Mouse (Mus musculus) layer of hippocampus, adult 8-10 months (tissue): Measurements from ENCODE around the gene Mcrip2. TPM values are rescaled to one million over a fixed set of nuclear protein-coding genes. Genes with fewer than 3 reads are reported as not detected.
A peak's percentile ranks its signal among the peaks of the same experiment; 100 is the strongest.

Experiments
- DNase-seq, 2 experiments: peaks; one replicate each; pipeline ENCODE4 v3.0.0; 2022; ENCODE audit warnings: low spot score in 2 of 2
- total RNA-seq, 4 experiments: library from RNA; stranded (reverse); gene quantifications; 2 replicates each; pipeline ENCODE4 v1.2.4; 2022

The Mcrip2 gene
- total RNA-seq, 4 experiments from 2014 or later, result 16.9 to 26.9 (median 21.5) TPM

- DNase-seq, result no peak
Measured at GRCm38 (mm10) chr17:25835301-25835700, 33.3 kb downstream of the Mcrip2 start.

DNA sequence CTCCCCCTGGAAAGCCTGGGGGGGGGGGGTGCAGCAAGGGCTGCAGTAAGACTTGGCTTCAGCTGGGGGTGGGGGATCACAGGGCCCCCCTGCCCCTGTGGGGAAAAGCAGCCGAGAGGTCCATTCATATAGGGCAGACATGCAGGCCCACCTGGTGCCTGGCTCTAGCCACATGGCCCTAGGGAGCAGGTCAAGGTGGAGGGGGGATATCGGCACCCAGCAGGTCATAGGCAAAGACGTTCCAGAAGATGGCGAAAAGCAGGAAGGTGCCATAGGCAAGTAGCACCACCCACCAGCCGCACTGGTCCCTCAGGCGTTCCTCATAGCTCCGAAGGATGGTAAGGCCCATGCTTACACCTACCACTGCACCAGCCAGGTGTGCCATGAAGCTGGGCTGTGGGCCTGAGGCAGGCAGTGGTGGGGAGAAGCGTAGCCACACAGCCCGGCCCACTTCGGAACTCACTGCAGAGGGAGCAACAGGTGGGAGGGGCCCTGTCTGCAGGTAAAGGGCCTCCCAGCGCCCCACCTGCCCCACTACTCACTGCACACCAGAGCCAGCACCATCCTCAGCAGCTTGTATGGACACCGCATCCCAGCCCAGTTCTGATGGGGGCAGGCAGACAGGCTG, 33.9 kb downstream of the Mcrip2 start:
- DNase-seq, result no peak

- no peak for DNase-seq
Measured at GRCm38 (mm10) chr17:25833961-25834594, 34.5 kb downstream of the Mcrip2 start.

- peak; percentile 85 to 87 for DNase-seq
Measured at GRCm38 (mm10) chr17:25833291-25833663, 35.3 kb downstream of the Mcrip2 start, which contains the start of gene Stub1. TSS of gene Stub1 (minus strand) at chr17:25833404.

- DNase-seq, result peak; percentile 98 to 99
Measured at GRCm38 (mm10) chr17:25832436-25833290, 35.9 kb downstream of the Mcrip2 start.

GRCm38 (mm10) chr17:25831451-25832281, 36.9 kb downstream of the Mcrip2 start:
- DNase-seq, result no peak

GRCm38 (mm10) chr17:25830806-25831431, 37.6 kb downstream of the Mcrip2 start:
- DNase-seq, result no peak

GRCm38 (mm10) chr17:25830200-25830753, 38.3 kb downstream of the Mcrip2 start:
- DNase-seq, result no peak

DNA sequence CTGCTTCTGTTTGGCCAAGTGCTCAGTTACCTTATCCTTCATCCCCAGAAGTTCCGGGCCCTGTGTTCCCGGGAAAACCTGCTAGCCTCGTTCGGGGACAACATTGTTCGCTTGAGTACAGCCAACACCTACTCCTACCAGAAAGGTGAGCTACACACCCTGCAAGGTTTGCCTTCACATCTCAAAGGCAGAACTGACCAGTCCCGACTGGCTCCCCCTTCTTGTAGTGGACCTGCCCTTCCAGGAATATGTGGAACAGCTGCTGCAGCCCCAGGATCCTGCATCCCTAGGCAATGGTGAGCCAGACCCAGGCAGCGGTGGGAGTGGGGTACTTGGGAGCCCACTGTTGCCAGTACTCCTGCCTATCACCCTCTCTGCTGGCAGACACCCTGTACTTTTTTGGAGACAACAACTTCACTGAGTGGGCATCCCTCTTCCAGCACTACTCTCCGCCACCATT, 39.0 kb downstream of the Mcrip2 start:
- DNase-seq, result no peak

DNA sequence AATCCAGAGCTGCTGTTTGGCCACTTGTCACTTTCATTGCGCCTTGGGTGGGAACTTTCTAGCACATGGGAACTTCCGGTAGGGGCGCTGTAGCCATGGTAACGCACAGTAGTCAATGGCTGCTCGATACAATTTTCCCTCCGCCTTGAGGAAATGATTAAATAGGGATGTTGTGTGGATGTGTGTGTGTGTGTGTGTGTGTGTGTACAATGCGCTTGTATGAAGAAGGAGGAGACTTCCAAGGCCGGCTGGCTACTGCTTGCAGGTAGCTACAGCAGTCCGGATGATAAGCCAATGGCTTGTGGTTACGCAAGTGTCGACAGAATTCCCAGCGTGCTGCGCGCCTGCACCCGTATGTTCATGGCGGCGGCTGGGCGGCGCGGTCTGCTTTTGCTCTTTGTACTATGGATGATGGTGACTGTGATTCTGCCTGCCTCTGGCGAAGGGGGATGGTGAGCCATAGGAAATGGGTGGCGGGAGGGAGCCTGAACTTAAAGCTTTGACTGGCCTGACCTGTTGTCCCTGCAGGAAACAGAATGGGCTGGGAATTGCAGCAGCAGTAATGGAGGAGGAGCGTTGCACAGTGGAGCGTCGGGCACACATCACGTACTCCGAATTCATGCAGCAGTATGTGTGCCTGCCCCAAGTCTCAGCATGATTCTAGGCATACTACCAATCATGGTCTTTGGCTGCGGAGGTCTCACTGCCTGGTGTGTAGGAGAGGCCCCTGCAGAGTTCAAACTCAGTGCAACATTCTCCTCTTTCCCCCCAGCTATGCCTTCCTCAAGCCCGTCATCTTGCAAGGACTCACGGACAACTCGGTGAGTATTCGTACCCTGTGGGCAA, 39.6 kb downstream of the Mcrip2 start, which contains the start of gene Jmjd8:
Jmjd8 (plus strand) TSS at position 156 of the 846 bp plus-strand sequence.
- DNase-seq, result peak; percentile 78 to 87

- no peak for DNase-seq
Measured at GRCm38 (mm10) chr17:25828223-25828594, 40.4 kb downstream of the Mcrip2 start.

- no peak for DNase-seq
Measured at GRCm38 (mm10) chr17:25827546-25828222, 40.9 kb downstream of the Mcrip2 start.

DNA sequence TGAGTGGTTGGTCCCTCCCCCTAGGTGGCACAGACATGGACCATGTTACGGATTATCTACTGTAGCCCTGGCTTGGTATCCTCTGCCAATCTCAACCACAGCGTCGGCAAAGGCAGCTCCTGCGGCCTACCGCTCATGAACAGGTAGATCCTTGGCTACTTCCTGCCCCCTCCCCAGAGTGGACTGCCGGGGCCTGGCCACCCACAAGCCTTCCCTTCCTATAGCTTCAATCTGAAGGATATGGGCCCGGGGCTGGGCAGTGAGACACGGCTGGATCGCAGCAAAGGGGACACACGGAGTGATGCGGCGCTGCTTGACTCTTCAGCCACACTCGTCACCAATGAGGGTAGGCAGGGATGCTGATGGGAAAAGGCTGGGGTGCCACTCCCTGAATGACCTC, 41.6 kb downstream of the Mcrip2 start:
- no peak for DNase-seq

DNA sequence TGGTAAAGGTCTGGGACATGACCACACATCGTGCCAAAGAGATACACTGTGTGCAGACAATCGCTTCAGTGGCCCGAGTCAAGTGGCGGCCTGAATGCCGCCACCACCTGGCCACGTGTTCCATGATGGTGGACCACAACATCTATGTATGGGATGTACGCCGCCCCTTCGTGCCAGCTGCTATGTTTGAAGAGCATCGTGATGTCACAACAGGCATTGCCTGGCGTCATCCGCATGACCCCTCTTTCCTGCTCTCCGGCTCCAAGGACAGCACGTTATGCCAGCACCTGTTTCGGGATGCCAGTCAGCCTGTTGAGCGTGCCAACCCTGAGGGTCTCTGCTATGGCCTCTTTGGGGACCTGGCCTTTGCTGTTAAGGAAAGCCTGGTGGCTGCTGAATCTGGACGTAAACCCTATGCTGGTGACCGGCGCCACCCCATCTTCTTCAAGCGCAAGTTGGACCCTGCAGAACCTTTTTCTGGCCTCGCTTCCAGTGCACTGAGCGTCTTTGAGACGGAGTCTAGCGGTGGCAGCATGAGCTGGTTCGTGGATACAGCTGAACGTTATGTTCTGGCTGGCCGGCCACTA, 42.5 kb downstream of the Mcrip2 start:
- no peak for DNase-seq

DNA sequence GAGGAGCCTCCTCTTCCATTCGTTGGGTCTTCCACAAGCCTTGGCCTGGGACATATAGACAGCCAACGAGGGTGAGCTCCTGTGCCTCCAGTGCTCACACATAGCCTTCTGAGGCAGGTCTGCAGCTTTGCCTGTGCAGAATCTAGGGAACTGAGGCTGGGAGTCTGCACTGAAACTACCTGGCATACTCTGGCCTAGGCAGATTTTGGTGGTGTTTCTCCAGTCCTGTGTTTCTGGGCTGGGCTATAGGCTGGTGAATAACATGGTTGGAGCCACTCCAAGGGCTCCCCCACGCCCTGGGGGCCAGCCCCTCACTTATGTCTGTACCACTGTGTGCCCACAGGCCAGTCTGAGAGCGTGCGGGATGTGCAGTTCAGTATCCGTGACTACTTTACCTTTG, 43.3 kb downstream of the Mcrip2 start:
- DNase-seq, result no peak

DNA sequence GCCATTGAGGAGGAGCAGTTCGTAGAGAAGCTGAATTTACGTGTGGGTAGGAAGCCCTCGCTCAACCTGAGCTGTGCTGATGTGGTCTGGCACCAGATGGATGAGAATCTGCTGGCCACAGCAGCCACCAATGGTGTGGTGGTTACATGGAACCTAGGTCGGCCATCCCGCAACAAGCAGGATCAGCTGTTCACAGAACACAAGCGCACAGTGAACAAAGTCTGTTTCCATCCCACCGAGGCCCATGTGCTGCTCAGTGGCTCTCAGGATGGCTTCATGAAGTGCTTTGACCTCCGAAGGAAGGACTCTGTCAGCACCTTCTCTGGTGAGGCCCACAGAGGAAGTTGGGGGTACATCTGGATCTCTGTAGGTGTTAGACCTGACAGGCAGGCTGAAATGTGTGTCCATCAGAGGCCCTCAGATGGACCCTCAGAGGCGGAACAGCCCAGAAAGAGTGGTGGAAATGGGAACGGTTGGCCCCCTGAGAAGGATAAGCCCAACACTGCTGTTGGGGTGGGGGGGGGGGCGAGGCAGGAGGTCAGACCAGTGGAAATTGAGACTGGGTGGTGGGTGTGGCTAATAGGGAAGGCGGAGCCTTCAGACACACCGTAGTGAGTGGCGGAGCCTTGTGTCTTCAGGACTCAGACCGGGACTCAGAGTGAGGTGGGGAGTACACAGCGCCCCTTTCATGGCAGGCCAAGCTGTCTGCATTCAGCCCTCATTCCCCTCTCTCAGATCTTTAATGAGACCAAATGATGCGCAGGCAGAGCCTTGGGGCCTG, 44.0 kb downstream of the Mcrip2 start:
- DNase-seq, result no peak

- DNase-seq, result peak in 1 of 2 experiments; percentile 83
Measured at GRCm38 (mm10) chr17:25823452-25823851, 45.1 kb downstream of the Mcrip2 start, which contains the start of gene Wdr24. TSS of gene Wdr24 (plus strand) at chr17:25823627.
